Mouse (Mus musculus) frontal cortex, postnatal 14 days (tissue): ENCODE results near the gene Defa36.
"Not testable (repeated sequence)": the region's sequence is repeated elsewhere in the genome, so short reads cannot be mapped to it uniquely, and the experiment has no call there.

ENCODE experiments used
- DNase-seq, 2 experiments: peaks; one replicate each; pipeline ENCODE4 v3.0.0; 2022; ENCODE audit warnings: low spot score in 2 of 2

Gene Defa36

DNA sequence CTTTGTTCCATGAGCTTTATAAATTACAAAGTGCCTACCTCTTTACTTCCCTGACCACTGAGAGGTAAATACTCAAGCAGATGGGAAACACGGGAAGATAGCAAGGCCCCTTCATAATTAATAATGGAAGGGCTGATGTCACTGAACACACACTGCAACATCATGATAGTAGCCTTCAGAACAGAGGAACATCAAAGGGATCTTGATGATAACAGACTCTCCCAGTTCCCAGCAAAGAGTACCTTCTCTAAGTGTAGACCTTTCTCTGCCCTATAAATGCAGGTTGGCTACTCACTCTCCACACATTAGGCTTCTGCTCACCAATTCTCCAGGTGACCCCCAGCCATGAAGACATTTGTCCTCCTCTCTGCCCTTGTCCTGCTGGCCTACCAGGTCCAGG lies at the start of gene Defa36:
TSS of gene Defa36 (plus strand) at position 301 of the 400 bp plus-strand sequence.
- not testable (repeated sequence) for DNase-seq

GRCm38 (mm10) chr8:21378215-21378614 lies 49.0 kb upstream of the Defa36 start, which contains the start of gene Defa2:
Gene Defa2 (plus strand): TSS chr8:21378515.
- DNase-seq = not testable (repeated sequence)

GRCm38 (mm10) chr8:21391511-21391910 lies 35.7 kb upstream of the Defa36 start, which contains the start of gene Defa33:
Gene Defa33 (plus strand): TSS chr8:21391811.
- DNase-seq = not testable (repeated sequence)

DNA sequence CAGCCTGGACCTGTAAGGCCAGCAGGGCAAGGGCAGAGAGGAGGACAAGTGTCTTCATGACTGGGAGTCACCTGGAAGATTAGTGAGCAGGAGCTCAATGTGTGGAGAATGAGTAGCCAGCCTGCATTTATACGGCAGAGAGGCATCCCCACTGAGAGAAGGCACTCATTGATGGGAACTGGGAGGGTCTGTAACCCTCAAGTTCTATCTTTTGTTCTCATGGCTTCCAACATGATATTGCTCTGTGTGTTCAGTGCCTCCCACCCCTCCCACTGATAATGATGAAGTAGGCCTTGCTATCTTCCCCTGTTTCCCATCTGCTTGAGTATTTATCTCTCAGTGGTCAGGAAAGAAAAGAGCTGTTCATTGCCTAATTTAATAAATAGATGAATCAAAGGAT lies 29.2 kb downstream of the Defa36 start, which contains the start of gene Gm7849:
TSS of gene Gm7849 (minus strand) at position 101 of the 400 bp plus-strand sequence.
- not testable (repeated sequence) for DNase-seq
